Mouse (Mus musculus) intestine, embryonic 15.5 days (tissue): ENCODE measurements around the gene Fyb2. TPM values are rescaled to one million over a fixed set of nuclear protein-coding genes. Genes with fewer than 3 reads are reported as not detected.

Experiments used
- ATAC-seq: fragments of 200-750 bp; cut with Nextera tagmentation; 2 replicates; pipeline ENCODE4 v1.8.0; 2017; ENCODE audit warnings: moderate TSS enrichment, moderate library complexity
- H3K27ac ChIP-seq: fragments of 300-500 bp; sonication (generic); 2 replicates; pipeline ENCODE4 v1.5.1; 2015; ENCODE audit warnings: mild to moderate bottlenecking, inconsistent platforms
- H3K27me3 ChIP-seq: fragments of 300-500 bp; sonication (generic); replicated peaks from 2 replicates; pipeline ENCODE4 v1.6.1; 2015; ENCODE audit warnings: inconsistent platforms
- H3K36me3 ChIP-seq: fragments of 300-500 bp; sonication (generic); 2 replicates; pipeline ENCODE4 v1.6.1; 2015; ENCODE audit warnings: inconsistent platforms
- H3K4me1 ChIP-seq: fragments of 300-500 bp; sonication (generic); replicated peaks from 2 replicates; pipeline ENCODE4 v1.6.1; 2015; ENCODE audit warnings: inconsistent platforms
- H3K4me2 ChIP-seq: fragments of 300-500 bp; sonication (generic); replicated peaks from 2 replicates; pipeline ENCODE4 v1.6.1; 2015; ENCODE audit warnings: mild to moderate bottlenecking, inconsistent platforms
- H3K4me3 ChIP-seq: fragments of 300-500 bp; sonication (generic); replicated peaks from 2 replicates; pipeline ENCODE4 v1.5.1; 2015; ENCODE audit warnings: inconsistent platforms
- H3K9ac ChIP-seq: fragments of 300-500 bp; sonication (generic); 2 replicates; pipeline ENCODE4 v1.6.1; 2015; ENCODE audit warnings: inconsistent platforms
- H3K9me3 ChIP-seq: fragments of 300-500 bp; sonication (generic); 2 replicates; pipeline ENCODE4 v1.6.1; 2016; ENCODE audit warnings: inconsistent platforms
- WGBS: fragments of 180-500 bp; shearing (Covaris S2); methylation state at CpG from one replicate; pipeline ENCODE4 v1.1.7; 2015; 5-methylcytosine and 5-hydroxymethylcytosine counted together
- polyA plus RNA-seq: library from polyadenylated mRNA; unstranded; fragments of >200 nt; fragmentation: Nextera tagmentation; extraction: Ambion mirVana; gene quantifications from 2 replicates; pipeline ENCODE4 v1.2.1, GENCODE M21; 2015

The Fyb2 gene
- polyA plus RNA-seq, 1 experiment from 2014 or later = 0.11 TPM

DNA sequence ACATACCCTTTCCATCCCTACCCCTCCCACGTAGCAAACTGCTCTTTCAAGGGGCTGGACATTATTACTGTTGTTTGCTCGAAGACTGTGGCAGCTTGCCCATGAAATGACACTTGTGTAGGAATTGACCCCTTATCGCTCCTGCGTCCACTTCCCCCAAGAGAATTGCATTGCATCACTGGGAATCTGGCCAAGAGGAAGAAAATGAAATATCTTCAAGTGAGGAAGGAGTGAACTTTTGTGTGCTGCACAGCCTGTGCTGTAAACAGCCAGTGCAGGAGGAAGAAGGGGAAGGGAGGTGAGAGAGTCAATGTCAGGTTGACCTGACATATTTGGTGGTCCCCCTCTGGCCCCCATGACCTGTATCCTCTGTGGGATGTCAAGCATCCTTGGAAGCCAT, 35.6 kb downstream of the Fyb2 start:
- Histone ChIP-seq H3K9me3 (no peaks in the 10 kb centered on the region), H3K27me3 (no peaks in the 10 kb centered on the region), H3K36me3 (no peaks in the 10 kb centered on the region), H3K4me3 (no peak overlapping the region), H3K9ac (no peak overlapping the region), H3K4me2 (no peak overlapping the region), H3K4me1 (no peaks in the 10 kb centered on the region), H3K27ac (no peak overlapping the region)
- no peak for ATAC-seq
- WGBS = 34% methylated on average over 4 of the region's 4 CpGs

DNA sequence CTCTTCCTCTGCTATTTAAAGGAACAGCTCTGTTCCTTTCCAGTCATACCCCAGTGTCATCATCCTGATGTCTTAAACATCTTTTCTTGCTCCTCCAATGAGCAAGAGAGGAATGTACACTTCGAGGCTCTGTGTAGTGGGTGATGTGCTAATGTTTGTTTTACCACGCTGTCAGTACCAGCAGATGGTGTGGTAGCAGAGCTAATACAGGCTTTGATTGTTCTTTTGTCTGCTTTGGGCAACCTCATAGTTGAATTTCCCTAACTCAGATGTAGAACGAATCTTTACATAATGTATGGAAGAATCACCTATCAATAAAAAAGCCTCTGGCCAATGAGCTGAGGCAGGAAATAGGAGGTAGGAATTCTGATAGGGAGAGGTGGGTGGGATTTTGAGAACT, 36.0 kb downstream of the Fyb2 start:
- H3K9me3 ChIP-seq = no peaks in the 10 kb centered on the region
- H3K4me3 ChIP-seq = no peak overlapping the region
- 43% methylated on average over 3 of the region's 3 CpGs for WGBS
- no peak overlapping the region for H3K4me2 ChIP-seq
- no peaks in the 10 kb centered on the region for H3K4me1 ChIP-seq
- no peak overlapping the region for H3K27ac ChIP-seq
- H3K27me3 ChIP-seq = no peaks in the 10 kb centered on the region
- H3K9ac ChIP-seq = no peak overlapping the region
- no peak for ATAC-seq
- H3K36me3 ChIP-seq = no peaks in the 10 kb centered on the region

DNA sequence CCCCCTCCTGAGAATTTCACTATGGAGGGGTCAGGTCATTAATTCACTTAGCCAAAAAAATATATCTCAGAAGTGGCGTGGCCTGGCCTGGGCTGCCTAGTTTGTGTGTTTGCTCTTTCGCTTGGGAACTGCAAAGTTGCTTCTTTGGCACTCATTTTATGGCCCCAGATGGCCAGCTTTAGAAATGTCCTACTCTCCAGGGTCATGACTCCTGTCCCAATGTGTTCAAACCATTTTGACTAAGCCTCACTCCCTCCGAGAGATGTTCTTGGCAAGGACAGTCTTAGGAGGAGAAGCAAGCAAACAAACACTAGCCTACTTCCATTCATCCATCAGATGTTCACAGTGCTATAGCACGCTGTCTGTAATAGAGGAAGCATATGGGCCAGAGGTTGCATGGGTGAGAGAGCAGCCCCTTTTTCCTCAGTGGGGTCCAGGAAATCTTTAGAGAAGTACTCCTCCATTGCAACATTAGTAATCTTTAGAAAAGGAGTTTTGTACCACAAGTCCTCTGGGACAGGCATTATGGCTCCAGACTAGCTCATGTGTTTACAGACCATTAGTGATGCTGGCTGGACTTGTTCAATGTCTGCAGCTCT, 38.1 kb downstream of the Fyb2 start:
- H3K27ac ChIP-seq = no peak overlapping the region
- H3K4me3 ChIP-seq = no peak overlapping the region
- no peaks in the 10 kb centered on the region for H3K9me3 ChIP-seq
- H3K4me1 ChIP-seq = no peaks in the 10 kb centered on the region
- 63% methylated on average over 4 of the region's 4 CpGs for WGBS
- H3K36me3 ChIP-seq = no peaks in the 10 kb centered on the region
- H3K9ac ChIP-seq = no peak overlapping the region
- no peaks in the 10 kb centered on the region for H3K27me3 ChIP-seq
- no peak overlapping the region for H3K4me2 ChIP-seq
- ATAC-seq = no peak

- Histone ChIP-seq H3K36me3 (no peaks in the 10 kb centered on the region), H3K4me1 (no peaks in the 10 kb centered on the region), H3K4me3 (no peak overlapping the region), H3K4me2 (no peak overlapping the region), H3K9ac (no peak overlapping the region), H3K27ac (no peak overlapping the region), H3K9me3 (no peaks in the 10 kb centered on the region), H3K27me3 (no peaks in the 10 kb centered on the region)
- no peak for ATAC-seq
- WGBS = 50% methylated on average over 7 of the region's 7 CpGs
These were observed 43.4 kb downstream of the Fyb2 start for GRCm38 (mm10) chr4:104956691-104957090.

GRCm38 (mm10) chr4:104961431-104961830, 48.2 kb downstream of the Fyb2 start:
- Histone ChIP-seq H3K9ac (no peak overlapping the region), H3K27me3 (no peaks in the 10 kb centered on the region), H3K9me3 (no peaks in the 10 kb centered on the region), H3K27ac (no peak overlapping the region), H3K36me3 (no peaks in the 10 kb centered on the region), H3K4me1 (no peaks in the 10 kb centered on the region), H3K4me3 (no peak overlapping the region), H3K4me2 (no peak overlapping the region)
- ATAC-seq = no peak
- WGBS = 67% methylated on average over 5 of the region's 5 CpGs

GRCm38 (mm10) chr4:104972606-104973005, 59.4 kb downstream of the Fyb2 start:
- H3K27me3 ChIP-seq = no peaks in the 10 kb centered on the region
- H3K9ac ChIP-seq = no peak overlapping the region

DNA sequence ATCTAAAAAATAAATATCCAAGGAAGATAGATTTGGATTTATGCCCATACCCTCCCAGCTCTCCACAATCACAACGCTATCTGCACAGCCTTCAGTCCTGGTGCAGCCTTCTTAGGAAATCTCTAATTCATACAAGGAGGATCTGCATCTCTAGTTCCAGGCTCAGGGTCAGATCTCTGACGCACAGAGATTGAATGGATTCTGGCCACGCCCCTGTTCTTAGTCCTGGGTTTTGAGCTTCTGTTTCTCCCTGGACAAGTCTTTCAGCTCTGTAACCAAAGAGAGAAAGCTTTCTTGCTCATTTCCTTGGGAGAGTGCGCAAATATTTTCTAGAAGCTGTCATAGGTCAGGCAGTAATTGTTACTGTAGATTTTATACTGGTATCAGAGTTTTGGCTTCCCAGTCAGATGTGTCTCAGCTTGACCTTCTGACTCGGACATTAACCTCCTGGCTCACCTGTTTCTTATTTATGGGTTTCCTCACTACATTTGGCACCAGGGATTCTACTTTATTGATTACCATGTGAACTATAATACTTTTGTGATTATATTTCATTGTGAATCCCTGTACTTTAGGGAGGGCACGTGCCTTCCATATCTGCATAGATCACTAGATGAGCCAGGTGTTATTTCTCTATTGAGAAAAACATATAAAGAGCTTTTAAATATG, 62.0 kb downstream of the Fyb2 start:
- no peak overlapping the region for H3K27ac ChIP-seq
- WGBS = 83% methylated on average over 6 of the region's 6 CpGs
- H3K27me3 ChIP-seq = no peaks in the 10 kb centered on the region
- H3K36me3 ChIP-seq = no peaks in the 10 kb centered on the region
- H3K4me3 ChIP-seq = no peak overlapping the region
- no peak overlapping the region for H3K4me2 ChIP-seq
- H3K9ac ChIP-seq = no peak overlapping the region
- no peak for ATAC-seq
- H3K4me1 ChIP-seq = no peaks in the 10 kb centered on the region
- no peaks in the 10 kb centered on the region for H3K9me3 ChIP-seq

More at GRCm38 (mm10) chr4:104972606-104973005, 59.4 kb downstream of the Fyb2 start:
- H3K4me3 ChIP-seq = no peak overlapping the region
- no peaks in the 10 kb centered on the region for H3K9me3 ChIP-seq
- no peaks in the 10 kb centered on the region for H3K4me1 ChIP-seq
- no peak overlapping the region for H3K4me2 ChIP-seq
- 91% methylated on average over 2 of the region's 2 CpGs for WGBS
- no peak for ATAC-seq
- H3K36me3 ChIP-seq = no peaks in the 10 kb centered on the region
- H3K27ac ChIP-seq = no peak overlapping the region

DNA sequence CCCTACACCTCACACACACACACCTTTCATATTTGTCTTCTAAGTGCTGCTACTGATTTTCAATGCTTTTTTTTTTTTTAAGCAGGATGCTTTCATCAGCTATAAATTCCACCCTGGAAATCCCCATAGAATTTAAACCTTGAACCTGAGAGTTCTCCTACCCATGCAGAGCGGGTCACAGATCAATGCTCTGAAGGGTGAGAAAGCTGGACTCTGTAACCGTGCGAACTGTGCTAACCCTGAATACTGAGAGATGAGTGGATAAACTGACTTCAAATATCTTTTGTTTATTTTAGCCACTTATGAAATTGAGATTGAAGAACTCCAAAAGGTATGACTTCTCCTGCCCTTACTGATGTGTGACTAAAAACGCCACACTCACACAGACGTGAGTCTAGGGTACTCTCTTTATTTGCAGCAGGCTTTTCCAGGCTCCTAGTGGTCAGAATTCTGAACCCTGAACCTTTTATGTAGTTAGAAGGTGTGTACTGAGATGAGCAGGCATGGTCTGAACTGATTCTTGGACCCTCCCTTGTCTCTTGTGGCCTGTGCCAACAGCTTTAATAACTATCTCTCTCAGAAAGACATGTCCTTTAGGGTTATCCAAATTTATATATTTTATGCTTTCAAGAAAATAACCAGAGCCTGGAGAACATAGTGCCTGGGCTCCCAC, 72.8 kb downstream of the Fyb2 start:
- Histone ChIP-seq H3K36me3 (no peaks in the 10 kb centered on the region), H3K4me3 (no peak overlapping the region), H3K27me3 (no peaks in the 10 kb centered on the region), H3K4me2 (no peak overlapping the region), H3K9ac (no peak overlapping the region), H3K4me1 (no peaks in the 10 kb centered on the region), H3K27ac (no peak overlapping the region), H3K9me3 (no peaks in the 10 kb centered on the region)
- no peak for ATAC-seq
- 72% methylated on average over 5 of the region's 5 CpGs for WGBS

GRCm38 (mm10) chr4:104987631-104988030, 74.4 kb downstream of the Fyb2 start:
- H3K4me1 ChIP-seq = no peaks in the 10 kb centered on the region
- no peak overlapping the region for H3K4me2 ChIP-seq
- no peak overlapping the region for H3K4me3 ChIP-seq
- no peak overlapping the region for H3K27ac ChIP-seq
- H3K27me3 ChIP-seq = no peaks in the 10 kb centered on the region
- H3K9me3 ChIP-seq = no peaks in the 10 kb centered on the region
- WGBS = 66% methylated on average over 7 of the region's 7 CpGs
- no peak for ATAC-seq
- H3K36me3 ChIP-seq = no peaks in the 10 kb centered on the region
- H3K9ac ChIP-seq = no peak overlapping the region

- H3K9ac ChIP-seq = no peak overlapping the region
- H3K4me2 ChIP-seq = no peak overlapping the region
- H3K9me3 ChIP-seq = no peaks in the 10 kb centered on the region
- no peaks in the 10 kb centered on the region for H3K36me3 ChIP-seq
- no peak for ATAC-seq
- no peak overlapping the region for H3K4me3 ChIP-seq
- no peaks in the 10 kb centered on the region for H3K27me3 ChIP-seq
- 74% methylated on average over 5 of the region's 5 CpGs for WGBS
- no peak overlapping the region for H3K27ac ChIP-seq
- no peaks in the 10 kb centered on the region for H3K4me1 ChIP-seq
These were observed 74.8 kb downstream of the Fyb2 start for GRCm38 (mm10) chr4:104988102-104988501.

GRCm38 (mm10) chr4:104988709-104989108, 75.5 kb downstream of the Fyb2 start:
- no peak overlapping the region for H3K4me2 ChIP-seq
- H3K27me3 ChIP-seq = no peaks in the 10 kb centered on the region
- no peak overlapping the region for H3K27ac ChIP-seq
- no peak for ATAC-seq
- H3K9me3 ChIP-seq = no peaks in the 10 kb centered on the region
- no peak overlapping the region for H3K4me3 ChIP-seq
- WGBS = 87% methylated on average over 7 of the region's 7 CpGs
- H3K9ac ChIP-seq = no peak overlapping the region
- H3K36me3 ChIP-seq = no peaks in the 10 kb centered on the region
- H3K4me1 ChIP-seq = no peaks in the 10 kb centered on the region

GRCm38 (mm10) chr4:104990016-104990415, 76.8 kb downstream of the Fyb2 start:
- Histone ChIP-seq H3K36me3 (no peaks in the 10 kb centered on the region), H3K27me3 (no peaks in the 10 kb centered on the region), H3K9me3 (no peaks in the 10 kb centered on the region), H3K4me3 (no peak overlapping the region), H3K4me2 (no peak overlapping the region), H3K9ac (no peak overlapping the region), H3K27ac (no peak overlapping the region), H3K4me1 (no peaks in the 10 kb centered on the region)
- ATAC-seq = no peak
- 78% methylated on average over 6 of the region's 6 CpGs for WGBS

GRCm38 (mm10) chr4:104990686-104991085, 77.4 kb downstream of the Fyb2 start:
- Histone ChIP-seq H3K4me1 (no peaks in the 10 kb centered on the region), H3K27me3 (no peaks in the 10 kb centered on the region), H3K9ac (no peak overlapping the region), H3K36me3 (no peaks in the 10 kb centered on the region), H3K4me2 (no peak overlapping the region), H3K9me3 (no peaks in the 10 kb centered on the region), H3K4me3 (no peak overlapping the region), H3K27ac (no peak overlapping the region)
- no peak for ATAC-seq
- 78% methylated on average over 3 of the region's 3 CpGs for WGBS
